In the genomic region with DNA sequence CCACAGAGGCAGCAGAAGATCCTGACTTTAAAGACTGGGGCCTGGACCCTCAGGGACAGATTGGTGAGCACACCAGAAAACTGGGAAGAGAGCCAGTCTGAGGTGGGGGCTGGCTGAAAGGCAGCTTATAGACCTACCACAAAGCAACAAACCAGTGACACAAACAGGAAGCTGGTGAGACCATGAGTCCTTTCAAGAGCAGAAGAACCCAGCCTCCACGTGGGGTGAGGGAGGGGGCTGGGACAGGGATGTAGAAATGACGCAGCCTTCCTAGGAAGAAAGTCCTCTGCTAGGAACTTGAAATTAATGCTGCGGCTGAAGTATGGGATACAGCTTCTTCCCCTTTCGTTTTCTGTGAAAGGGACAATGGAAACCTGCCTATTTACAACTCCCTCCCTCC, we compare ENCODE assay signal across 9 mouse cellular contexts.
DNase-seq lines count a peak whose midpoint lies in the region; ATAC-seq and TF ChIP-seq lines count a peak whose summit lies in the region.
"Had no signal": no experiment of that assay in that cellular context is flagged by ENCODE, and none has a peak within 500 bp of the region (broad histone marks: within the 10 kb centered on the region; RNA-seq: fewer than 3 reads in every experiment).

No protein-coding gene starts in this region.

- no peak overlapping the region for H3K9ac ChIP-seq in intestine, embryonic 15.5 days
- no peak overlapping the region for H3K9ac ChIP-seq in intestine, postnatal 0 days (ENCODE audit: low read depth, low read length)
- no peak overlapping the region for H3K9ac ChIP-seq in forebrain, embryonic 14.5 days (ENCODE audit: low read length)

- H3K4me2 ChIP-seq in intestine, embryonic 15.5 days (replicated peaks): no peak overlapping the region
- no peak overlapping the region for H3K4me2 ChIP-seq in intestine, postnatal 0 days (replicated peaks; ENCODE audit: low read depth)
- peak overlapping the region; percentile 37; the same call in 1 of the 2 replicates for H3K4me2 ChIP-seq in forebrain, embryonic 14.5 days (ENCODE audit: low read length)

- 37% methylated on average over 4 of the region's 4 CpGs for WGBS in intestine, embryonic 15.5 days
- 58% methylated on average over 4 of the region's 4 CpGs for WGBS in intestine, postnatal 0 days
- WGBS in forebrain, embryonic 14.5 days: 25% methylated on average over 4 of the region's 4 CpGs

- H3K27ac ChIP-seq in intestine, embryonic 15.5 days: no peak overlapping the region
- H3K27ac ChIP-seq in intestine, postnatal 0 days (ENCODE audit: low read depth, low read length): no peak overlapping the region
- peak overlapping the region; percentile 71 for H3K27ac ChIP-seq in forebrain, embryonic 14.5 days (ENCODE audit: low read depth, low read length)
- no peak overlapping the region for H3K27ac ChIP-seq in left cerebral cortex, adult 2 months

- no peak for TF ChIP-seq CTCF in intestine, postnatal 0 days (IDR thresholded peaks at IDR 0.05; ENCODE audit: low read depth)
- no peak for TF ChIP-seq CTCF in left cerebral cortex, adult 2 months (IDR thresholded peaks at IDR 0.05)

- H3K9me3 ChIP-seq in intestine, embryonic 15.5 days: no peaks in the 10 kb centered on the region
- H3K9me3 ChIP-seq in intestine, postnatal 0 days (ENCODE audit: control insufficient read depth): no peaks in the 10 kb centered on the region
- H3K9me3 ChIP-seq in forebrain, embryonic 14.5 days (replicated peaks; ENCODE audit: control insufficient read depth, low read length): no peaks in the 10 kb centered on the region

- ATAC-seq in intestine, embryonic 15.5 days: peak; percentile 58; the same call in 1 of the 2 replicates
- no peak for ATAC-seq in intestine, postnatal 0 days
- peak; percentile 88 for ATAC-seq in CD4-positive, CD25-positive, alpha-beta regulatory T cell, adult 4 months
- no peak for ATAC-seq in forebrain, embryonic 14.5 days
- ATAC-seq in megakaryocyte progenitor cell, adult 5-6 weeks (replicated peaks; ENCODE audit: poor library complexity): peak; percentile 97

- DNase-seq in forebrain, embryonic 14.5 days (ENCODE audit: low spot score): peak; percentile 63
- no peak for DNase-seq in adipocyte (ENCODE audit: low spot score)
- DNase-seq in left cerebral cortex, adult 2 months (ENCODE audit: extremely low spot score in 1 of 2, low spot score in 2 of 2): no peak
- no peak for DNase-seq in urinary bladder, adult 18-20 months (ENCODE audit: low spot score in 2 of 2)

- intact Hi-C loops in left cerebral cortex, adult 2 months (cut with DNase I): no loop called here

- H3K4me1 ChIP-seq in intestine, embryonic 15.5 days (replicated peaks): 0 out of 2 replicates have a peak, but pooled peaks cover 6% of the 10 kb centered on the region
- H3K4me1 ChIP-seq in intestine, postnatal 0 days (replicated peaks; ENCODE audit: control insufficient read depth, insufficient read depth, low read length): no peaks in the 10 kb centered on the region
- peaks cover 37% of the 10 kb centered on the region for H3K4me1 ChIP-seq in forebrain, embryonic 14.5 days (ENCODE audit: control insufficient read depth, insufficient read depth, low read length)

- H3K4me3 ChIP-seq in intestine, embryonic 15.5 days (replicated peaks): no peak overlapping the region
- no peak overlapping the region for H3K4me3 ChIP-seq in intestine, postnatal 0 days (ENCODE audit: low read depth, low read length)
- no peak overlapping the region for H3K4me3 ChIP-seq in forebrain, embryonic 14.5 days (ENCODE audit: low read depth, low read length)
- no peak overlapping the region for H3K4me3 ChIP-seq in left cerebral cortex, adult 2 months
- H3K4me3 ChIP-seq: myocyte had no signal

- H3K27me3 ChIP-seq in intestine, embryonic 15.5 days (replicated peaks): no peaks in the 10 kb centered on the region
- no peaks in the 10 kb centered on the region for H3K27me3 ChIP-seq in intestine, postnatal 0 days (replicated peaks; ENCODE audit: control insufficient read depth, insufficient read depth, low read length)
- no peaks in the 10 kb centered on the region for H3K27me3 ChIP-seq in forebrain, embryonic 14.5 days (replicated peaks; ENCODE audit: control insufficient read depth, insufficient read depth, low read length)

- H3K36me3 ChIP-seq in intestine, embryonic 15.5 days: no peaks in the 10 kb centered on the region
- no peaks in the 10 kb centered on the region for H3K36me3 ChIP-seq in intestine, postnatal 0 days (ENCODE audit: control insufficient read depth, insufficient read depth)
- no peaks in the 10 kb centered on the region for H3K36me3 ChIP-seq in forebrain, embryonic 14.5 days (ENCODE audit: control insufficient read depth, insufficient read depth, low read length)

Comparison
In these comparisons a context has a peak if more than half of its experiments do, and no peak if none do; other contexts are left out.
1. ATAC-seq: peak in intestine, embryonic 15.5 days (single experiment), CD4-positive, CD25-positive, alpha-beta regulatory T cell, adult 4 months (single experiment) and megakaryocyte progenitor cell, adult 5-6 weeks (single experiment); none in intestine, postnatal 0 days (single experiment) and forebrain, embryonic 14.5 days (single experiment).